Mouse (Mus musculus) forebrain, embryonic 14.5 days (tissue): ENCODE measurements around the gene Il1rl1. TPM values are rescaled to one million over a fixed set of nuclear protein-coding genes. Genes with fewer than 3 reads are reported as not detected.

Experiments
- ATAC-seq: fragments of 200-750 bp; cut with Nextera tagmentation; 2 replicates; pipeline ENCODE4 v1.8.0; 2017; ENCODE audit warnings: mild to moderate bottlenecking, moderate library complexity
- DNase-seq: peaks from one replicate; pipeline ENCODE4 v3.0.0-alpha.2; 2015; ENCODE audit warnings: low spot score
- H3K27ac ChIP-seq: fragments of 300-500 bp; sonication (generic); 2 replicates; pipeline ENCODE4 v1.5.1; 2014; ENCODE audit warnings: low read depth, mild to moderate bottlenecking, control low read depth, low read length, moderate library complexity
- H3K27me3 ChIP-seq: fragments of 300-500 bp; sonication (generic); replicated peaks from 2 replicates; pipeline ENCODE4 v1.6.1; 2014; ENCODE audit warnings: low read length, control low read depth, mixed read lengths; ENCODE audit not compliant: control insufficient read depth, insufficient read depth
- H3K36me3 ChIP-seq: fragments of 300-500 bp; sonication (generic); 2 replicates; pipeline ENCODE4 v1.6.1; 2014; ENCODE audit warnings: low read length, control low read depth; ENCODE audit not compliant: control insufficient read depth, insufficient read depth
- H3K4me1 ChIP-seq: fragments of 300-500 bp; sonication (generic); 2 replicates; pipeline ENCODE4 v1.6.1; 2014; ENCODE audit warnings: antibody characterized with exemption, low read length, control low read depth; ENCODE audit not compliant: control insufficient read depth, insufficient read depth
- H3K4me2 ChIP-seq: fragments of 300-500 bp; sonication (generic); 2 replicates; pipeline ENCODE4 v1.6.1; 2014; ENCODE audit warnings: mild to moderate bottlenecking, control low read depth, low read length
- H3K4me3 ChIP-seq: fragments of 300-500 bp; sonication (generic); 2 replicates; pipeline ENCODE4 v1.5.1; 2014; ENCODE audit warnings: low read depth, low read length, control low read depth
- H3K9ac ChIP-seq: fragments of 300-500 bp; sonication (generic); 2 replicates; pipeline ENCODE4 v1.6.1; 2014; ENCODE audit warnings: mild to moderate bottlenecking, low read length, control low read depth, moderate library complexity
- H3K9me3 ChIP-seq: fragments of 300-500 bp; sonication (generic); replicated peaks from 2 replicates; pipeline ENCODE4 v1.6.1; 2016; ENCODE audit warnings: low read length, control low read depth, mixed read lengths; ENCODE audit not compliant: control insufficient read depth
- WGBS: fragments of 180-500 bp; shearing (Covaris S2); extraction: QIAGEN DNeasy Blood & Tissue Kit; methylation state at CpG from one replicate; pipeline ENCODE4 v1.1.7; 2014; 5-methylcytosine and 5-hydroxymethylcytosine counted together
- polyA plus RNA-seq: library from polyadenylated mRNA; unstranded; fragments of >200 nt; fragmentation: Nextera tagmentation; extraction: Ambion mirVana; gene quantifications from 2 replicates; pipeline ENCODE4 v1.2.1, GENCODE M21; 2014

Il1rl1 gene
- polyA plus RNA-seq, 1 experiment from 2014 or later, result not detected

DNA sequence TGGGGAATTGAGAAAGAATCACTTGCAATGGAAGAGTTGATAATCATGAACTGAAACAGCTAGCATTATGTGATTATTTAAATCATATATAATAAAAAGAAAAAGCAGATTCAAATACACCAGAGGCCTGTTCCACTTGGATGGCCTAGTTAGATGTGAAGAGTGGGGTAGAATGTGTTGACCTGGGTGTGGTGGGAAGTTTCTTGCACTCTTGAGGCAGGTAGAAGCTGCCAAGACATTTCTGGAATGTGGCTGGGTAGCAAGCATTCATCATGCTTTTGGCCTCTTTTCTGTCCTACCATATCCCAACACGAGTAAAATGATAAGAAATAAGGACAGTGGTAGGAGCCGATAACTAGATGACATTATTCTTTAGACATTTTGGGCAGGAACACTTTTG, 39.4 kb downstream of the Il1rl1 start:
- WGBS, result 84% methylated on average over 2 of the region's 2 CpGs
- no peak overlapping the region for H3K4me2 ChIP-seq
- H3K27ac ChIP-seq, result no peak overlapping the region

DNA sequence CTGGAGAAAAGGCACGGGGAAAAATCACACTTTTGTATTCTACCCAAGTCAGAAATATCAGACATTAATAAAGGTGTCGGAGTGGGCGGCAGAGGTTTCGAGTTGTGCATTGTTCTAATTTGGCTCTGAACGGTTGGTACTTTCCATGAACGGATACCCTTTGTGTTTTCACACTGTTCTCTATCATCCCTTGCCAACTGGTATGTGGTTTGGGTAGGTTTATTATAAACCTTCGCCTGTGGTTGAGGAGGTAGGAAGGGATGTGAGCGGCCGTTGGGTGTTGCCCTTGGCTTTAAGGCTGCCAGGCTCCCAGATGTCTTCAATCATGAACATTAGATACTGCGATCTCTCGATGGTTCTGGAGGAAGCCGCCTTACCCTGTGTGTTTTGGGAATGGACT, 40.5 kb downstream of the Il1rl1 start:
- 89% methylated on average over 12 of the region's 12 CpGs for WGBS
- no peaks in the 10 kb centered on the region for H3K9me3 ChIP-seq
- H3K4me1 ChIP-seq, result no peaks in the 10 kb centered on the region
- ATAC-seq (no peak), DNase-seq (no peak)
- H3K4me3 ChIP-seq, result no peak overlapping the region
- H3K4me2 ChIP-seq, result no peak overlapping the region
- H3K27ac ChIP-seq, result no peak overlapping the region
- H3K27me3 ChIP-seq, result no peaks in the 10 kb centered on the region
- no peaks in the 10 kb centered on the region for H3K36me3 ChIP-seq
- no peak overlapping the region for H3K9ac ChIP-seq

More for the DNA sequence above, 39.4 kb downstream of the Il1rl1 start:
- Histone ChIP-seq H3K9me3 (no peaks in the 10 kb centered on the region), H3K9ac (no peak overlapping the region), H3K36me3 (no peaks in the 10 kb centered on the region), H3K4me1 (no peaks in the 10 kb centered on the region), H3K27me3 (no peaks in the 10 kb centered on the region), H3K4me3 (no peak overlapping the region)
- ATAC-seq (no peak), DNase-seq (no peak)

DNA sequence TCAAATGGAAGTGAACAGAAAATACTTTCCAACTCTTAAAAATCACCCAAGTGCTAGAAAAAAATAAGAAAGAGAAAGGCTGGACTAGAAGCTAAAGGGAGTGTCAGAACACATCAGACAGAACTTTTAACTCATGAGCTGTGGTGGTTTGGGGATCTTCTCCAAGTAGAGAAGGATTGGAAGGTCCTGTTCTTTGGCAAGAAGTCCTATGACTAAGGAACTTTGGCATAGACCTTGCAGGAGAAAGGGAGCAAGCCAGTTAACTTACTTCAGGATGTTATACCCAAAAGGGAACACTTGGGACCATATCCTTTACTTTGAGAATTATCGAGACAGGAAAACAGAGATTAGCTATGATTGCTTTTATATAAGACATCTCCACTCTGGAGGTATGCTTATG, 43.0 kb downstream of the Il1rl1 start:
- H3K9me3 ChIP-seq, result no peaks in the 10 kb centered on the region
- ATAC-seq, result no peak
- WGBS, result 85% methylated on average over 1 of the region's 1 CpGs
- H3K27me3 ChIP-seq, result no peaks in the 10 kb centered on the region
- DNase-seq, result no peak
- no peak overlapping the region for H3K4me3 ChIP-seq
- H3K36me3 ChIP-seq, result no peaks in the 10 kb centered on the region
- H3K4me1 ChIP-seq, result no peaks in the 10 kb centered on the region
- H3K4me2 ChIP-seq, result no peak overlapping the region
- H3K27ac ChIP-seq, result no peak overlapping the region
- H3K9ac ChIP-seq, result no peak overlapping the region

DNA sequence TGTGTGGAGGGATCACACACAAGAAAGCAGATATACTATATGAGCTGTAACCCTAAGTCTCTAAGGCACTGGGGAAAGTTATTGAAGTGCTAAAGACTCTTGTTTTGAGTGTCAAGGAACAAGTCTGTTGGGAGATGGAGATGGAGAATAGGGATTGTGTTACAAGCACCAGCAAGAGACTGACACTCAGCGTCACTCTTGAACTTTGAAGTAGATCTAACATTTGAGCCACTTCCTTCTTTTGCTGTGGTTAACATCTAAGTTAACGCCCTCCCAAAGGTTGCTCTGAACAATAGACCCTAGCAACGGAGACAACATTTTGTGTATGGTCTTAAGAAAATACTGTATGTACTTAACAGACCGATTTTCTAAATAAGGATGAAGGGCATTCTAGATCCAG, 44.3 kb downstream of the Il1rl1 start:
- no peak overlapping the region for H3K9ac ChIP-seq
- H3K4me1 ChIP-seq, result no peaks in the 10 kb centered on the region
- no peak for DNase-seq
- H3K36me3 ChIP-seq, result no peaks in the 10 kb centered on the region
- H3K4me3 ChIP-seq, result no peak overlapping the region
- H3K9me3 ChIP-seq, result no peaks in the 10 kb centered on the region
- WGBS, result 89% methylated on average over 4 of the region's 4 CpGs
- no peaks in the 10 kb centered on the region for H3K27me3 ChIP-seq
- no peak overlapping the region for H3K4me2 ChIP-seq
- H3K27ac ChIP-seq, result no peak overlapping the region
- ATAC-seq, result no peak

DNA sequence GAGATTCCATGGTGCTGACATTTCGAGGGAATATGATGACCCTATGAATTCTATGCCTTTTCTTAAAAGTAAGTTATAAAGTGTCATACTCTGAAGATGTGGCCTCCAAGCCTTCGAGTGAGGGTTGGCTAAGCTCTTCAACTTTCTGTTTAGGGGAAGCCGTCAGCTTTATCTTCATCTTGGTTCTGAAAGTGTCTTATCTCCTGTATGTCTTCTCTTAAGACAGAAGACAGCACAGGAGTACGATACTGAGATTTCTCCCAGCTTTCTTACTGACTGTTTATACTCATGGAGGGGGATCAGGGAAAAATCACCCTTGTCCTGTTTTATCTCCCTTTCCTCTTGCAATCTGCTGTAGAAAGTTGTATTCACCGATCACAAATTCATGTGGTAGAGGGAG, 45.0 kb downstream of the Il1rl1 start:
- Histone ChIP-seq H3K9me3 (no peaks in the 10 kb centered on the region), H3K27ac (no peak overlapping the region), H3K36me3 (no peaks in the 10 kb centered on the region), H3K4me3 (no peak overlapping the region), H3K27me3 (no peaks in the 10 kb centered on the region), H3K4me2 (no peak overlapping the region), H3K9ac (no peak overlapping the region), H3K4me1 (no peaks in the 10 kb centered on the region)
- DNase-seq (no peak), ATAC-seq (no peak)
- WGBS, result 92% methylated on average over 5 of the region's 5 CpGs

DNA sequence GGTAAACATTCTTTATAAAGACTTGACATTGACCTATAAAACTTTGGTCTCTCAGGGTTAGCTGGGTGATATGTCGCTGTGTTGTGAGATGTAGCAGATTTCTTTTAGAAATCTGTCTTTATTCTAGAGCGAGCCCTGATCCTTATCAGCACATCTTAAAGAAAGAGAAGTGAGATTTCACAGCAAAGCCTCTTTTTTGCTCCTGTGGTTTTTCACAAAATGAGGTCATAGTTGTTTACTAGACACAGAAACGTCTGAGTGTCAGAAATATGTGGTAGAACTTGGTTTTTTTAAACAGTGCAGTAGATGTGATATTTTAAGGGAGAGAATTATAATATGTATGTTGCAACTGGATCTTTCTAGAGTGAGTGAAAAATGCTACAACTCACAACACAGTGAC, 46.3 kb downstream of the Il1rl1 start:
- Histone ChIP-seq H3K4me1 (no peaks in the 10 kb centered on the region), H3K9ac (no peak overlapping the region), H3K4me3 (no peak overlapping the region), H3K36me3 (no peaks in the 10 kb centered on the region), H3K4me2 (no peak overlapping the region), H3K9me3 (no peaks in the 10 kb centered on the region), H3K27me3 (no peaks in the 10 kb centered on the region), H3K27ac (no peak overlapping the region)
- DNase-seq (no peak), ATAC-seq (no peak)
- 71% methylated on average over 3 of the region's 3 CpGs for WGBS

DNA sequence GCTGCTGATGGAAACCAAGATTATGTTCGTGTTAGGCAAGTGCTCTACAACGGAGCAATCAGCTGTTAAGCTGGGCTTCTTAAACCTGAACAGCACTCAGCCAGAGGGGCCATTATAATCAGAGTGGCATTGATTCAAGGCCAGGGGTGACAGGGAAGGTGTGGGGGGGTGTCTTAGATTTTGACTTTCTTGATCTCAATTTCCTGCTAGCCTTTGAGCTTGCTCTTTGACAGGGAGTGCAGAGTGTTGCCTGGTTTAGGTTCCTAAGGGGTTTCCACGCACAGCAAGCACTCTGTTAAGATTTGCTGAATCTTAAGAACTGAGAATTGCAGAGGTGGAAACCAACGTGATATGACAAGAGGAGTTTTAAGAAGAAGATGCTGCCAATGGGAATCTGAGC, 47.4 kb downstream of the Il1rl1 start:
- no peak for DNase-seq
- whole genome bisulfite sequencing, result 76% methylated on average over 4 of the region's 4 CpGs
- H3K9ac ChIP-seq, result no peak overlapping the region
- no peaks in the 10 kb centered on the region for H3K27me3 ChIP-seq
- H3K9me3 ChIP-seq, result no peaks in the 10 kb centered on the region
- no peak for ATAC-seq
- no peak overlapping the region for H3K27ac ChIP-seq
- H3K4me2 ChIP-seq, result no peak overlapping the region
- H3K4me3 ChIP-seq, result no peak overlapping the region
- H3K4me1 ChIP-seq, result no peaks in the 10 kb centered on the region
- H3K36me3 ChIP-seq, result no peaks in the 10 kb centered on the region

DNA sequence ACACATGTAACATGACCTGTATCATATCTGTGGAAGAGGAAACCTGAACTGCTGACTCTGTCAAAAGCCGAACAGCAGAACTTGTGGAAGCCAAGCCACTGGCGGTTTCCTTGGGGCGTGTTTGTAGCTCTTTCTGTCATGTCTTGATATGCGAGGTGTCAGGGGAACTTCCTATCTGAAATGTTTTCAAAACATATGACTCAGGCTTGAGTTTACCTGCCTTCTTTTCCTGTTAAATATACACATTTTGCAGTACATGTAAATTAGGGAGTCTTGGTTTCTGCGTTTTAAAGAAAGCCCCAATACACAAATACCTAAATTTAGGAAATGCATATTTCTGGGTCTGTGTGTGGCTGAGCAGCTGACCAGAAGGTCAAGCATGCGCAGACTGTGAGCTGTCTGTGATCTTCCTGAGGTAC, 50.1 kb downstream of the Il1rl1 start:
- Histone ChIP-seq H3K27ac (no peak overlapping the region), H3K27me3 (no peaks in the 10 kb centered on the region), H3K36me3 (no peaks in the 10 kb centered on the region), H3K4me3 (no peak overlapping the region), H3K9ac (no peak overlapping the region), H3K4me1 (no peaks in the 10 kb centered on the region), H3K9me3 (no peaks in the 10 kb centered on the region), H3K4me2 (no peak overlapping the region)
- DNase-seq, result no peak
- ATAC-seq, result no peak
- WGBS, result 91% methylated on average over 6 of the region's 6 CpGs

DNA sequence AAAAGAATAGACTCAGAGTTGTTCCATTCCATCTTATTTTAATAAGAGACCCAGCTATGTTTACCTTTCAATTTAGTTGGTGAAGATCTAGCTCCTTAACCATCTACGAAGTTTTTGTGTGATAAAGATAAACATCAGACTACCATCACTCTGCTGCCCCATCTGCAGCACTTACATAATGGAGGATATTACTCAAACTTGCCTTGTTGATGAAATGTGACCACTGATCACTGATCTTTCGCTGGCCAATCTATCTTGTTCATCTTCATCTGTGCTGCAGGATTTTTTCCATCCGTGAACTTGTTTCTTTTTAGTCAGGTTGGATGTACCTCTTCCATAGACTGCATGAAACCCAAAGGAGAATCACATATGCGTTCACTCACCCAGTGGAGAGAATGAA, 65.2 kb downstream of the Il1rl1 start:
- Histone ChIP-seq H3K9me3 (no peaks in the 10 kb centered on the region), H3K4me2 (no peak overlapping the region), H3K27me3 (no peaks in the 10 kb centered on the region), H3K4me1 (no peaks in the 10 kb centered on the region), H3K27ac (no peak overlapping the region), H3K9ac (no peak overlapping the region), H3K4me3 (no peak overlapping the region), H3K36me3 (no peaks in the 10 kb centered on the region)
- DNase-seq (no peak), ATAC-seq (no peak)
- 88% methylated on average over 4 of the region's 4 CpGs for WGBS

DNA sequence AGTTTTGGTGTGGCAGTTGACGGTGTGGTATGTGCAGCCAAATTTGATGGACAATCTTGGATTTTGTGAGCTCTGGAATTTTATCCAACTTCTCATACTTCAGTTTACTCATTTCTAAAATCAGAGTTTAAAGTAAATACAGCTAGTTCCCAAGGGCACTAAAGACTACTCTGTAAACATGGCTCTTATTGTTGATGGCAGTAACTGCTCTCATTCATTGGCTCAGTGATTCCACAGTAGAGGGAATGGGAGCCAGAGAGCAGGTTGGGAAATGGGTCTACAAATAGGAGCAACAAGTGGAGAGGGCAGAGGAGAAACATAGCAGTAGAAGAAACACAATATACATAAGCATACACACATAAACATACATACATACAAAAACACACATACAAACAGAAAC, 70.3 kb downstream of the Il1rl1 start:
- DNase-seq (no peak), ATAC-seq (no peak)
- no peak overlapping the region for H3K4me2 ChIP-seq
- H3K9ac ChIP-seq, result no peak overlapping the region
- H3K4me1 ChIP-seq, result no peaks in the 10 kb centered on the region
- H3K4me3 ChIP-seq, result no peak overlapping the region
- no peaks in the 10 kb centered on the region for H3K36me3 ChIP-seq
- H3K9me3 ChIP-seq, result no peaks in the 10 kb centered on the region
- no peak overlapping the region for H3K27ac ChIP-seq
- no peaks in the 10 kb centered on the region for H3K27me3 ChIP-seq
- WGBS, result 94% methylated on average over 1 of the region's 1 CpGs
